Mouse (Mus musculus) left cerebral cortex, postnatal 25 days (tissue): Measurements from ENCODE around the gene Bend5. TPM values are rescaled to one million over a fixed set of nuclear protein-coding genes. Genes with fewer than 3 reads are reported as not detected.

ENCODE experiments used
- DNase-seq, 2 experiments: peaks; one replicate each; pipeline ENCODE4 v3.0.0; 2022; ENCODE audit warnings: low spot score in 2 of 2, mixed read lengths in 1 of 2
- intact Hi-C: fragments of 180-260 bp; cut with DNase I; formaldehyde crosslinking; loops from one replicate; pipeline ENCODE4 v1.15.1; 2025
- total RNA-seq, 2 experiments: library from RNA; stranded (reverse); gene quantifications; 2 replicates each; pipeline ENCODE4 v1.2.3; 2021

Bend5 gene
- 10 to 100 TPM; 17.3 to 18.3 TPM for total RNA-seq

- DNase-seq = peak; percentile 73 to 78
- intact Hi-C loops = loop anchor here (5.0 kb wide), 1 partner anchor 88 kb away; no protein-coding TSS in a partner anchor
Measured at GRCm38 (mm10) chr4:111414818-111415488, at the start of gene Bend5. Bend5 (plus strand) TSS chr4:111415006.

- DNase-seq = no peak
- intact Hi-C loops = no loop called here
Measured at GRCm38 (mm10) chr4:111367771-111368170, 47.0 kb upstream of the Bend5 start.

GRCm38 (mm10) chr4:111377159-111377558 is 37.6 kb upstream of the Bend5 start:
- DNase-seq = no peak
- intact Hi-C loops = no loop called here

GRCm38 (mm10) chr4:111378071-111378470 is 36.7 kb upstream of the Bend5 start:
- DNase-seq = no peak
- intact Hi-C loops = no loop called here

- intact Hi-C loops = no loop called here
- DNase-seq = no peak
Measured at GRCm38 (mm10) chr4:111383101-111383500, 31.7 kb upstream of the Bend5 start.

GRCm38 (mm10) chr4:111390736-111391135 is 24.1 kb upstream of the Bend5 start:
- no peak for DNase-seq
- intact Hi-C loops = no loop called here

GRCm38 (mm10) chr4:111399784-111400183 is 15.0 kb upstream of the Bend5 start:
- intact Hi-C loops = no loop called here
- no peak for DNase-seq

- no peak for DNase-seq
- intact Hi-C loops = no loop called here
Measured at GRCm38 (mm10) chr4:111400676-111401075, 14.1 kb upstream of the Bend5 start.

GRCm38 (mm10) chr4:111403243-111403642 is 11.6 kb upstream of the Bend5 start:
- DNase-seq = peak in 1 of 2 experiments; percentile 52
- intact Hi-C loops = no loop called here

GRCm38 (mm10) chr4:111410731-111411130 is 4.1 kb upstream of the Bend5 start:
- DNase-seq = no peak
- intact Hi-C loops = no loop called here

GRCm38 (mm10) chr4:111414399-111414798 is 407 bp upstream of the Bend5 start:
- no peak for DNase-seq
- intact Hi-C loops = no loop called here

- intact Hi-C loops = loop anchor here (5.0 kb wide), 1 partner anchor 89 kb away; no protein-coding TSS in a partner anchor
- no peak for DNase-seq
Measured at GRCm38 (mm10) chr4:111416126-111416525, 1.3 kb downstream of the Bend5 start.

- DNase-seq = no peak
- intact Hi-C loops = loop anchor here (5.0 kb wide), 1 partner anchor 89 kb away; no protein-coding TSS in a partner anchor
Measured at GRCm38 (mm10) chr4:111416551-111416950, 1.7 kb downstream of the Bend5 start.

GRCm38 (mm10) chr4:111417716-111418115 is 2.9 kb downstream of the Bend5 start:
- intact Hi-C loops = loop anchor here (5.0 kb wide), 1 partner anchor 90 kb away; no protein-coding TSS in a partner anchor

GRCm38 (mm10) chr4:111419476-111419875 is 4.7 kb downstream of the Bend5 start:
- intact Hi-C loops = loop anchor here (5.0 kb wide), 1 partner anchor 92 kb away; no protein-coding TSS in a partner anchor
- no peak for DNase-seq

More at GRCm38 (mm10) chr4:111417716-111418115, 2.9 kb downstream of the Bend5 start:
- DNase-seq = no peak

GRCm38 (mm10) chr4:111420031-111420430 is 5.2 kb downstream of the Bend5 start:
- intact Hi-C loops = no loop called here
- no peak for DNase-seq

GRCm38 (mm10) chr4:111420955-111421354 is 6.1 kb downstream of the Bend5 start:
- intact Hi-C loops = no loop called here
- no peak for DNase-seq

GRCm38 (mm10) chr4:111421785-111422184 is 7.0 kb downstream of the Bend5 start:
- intact Hi-C loops = no loop called here
- peak in 1 of 2 experiments; percentile 52 for DNase-seq

- DNase-seq = no peak
- intact Hi-C loops = no loop called here
Measured at GRCm38 (mm10) chr4:111424371-111424950, 9.7 kb downstream of the Bend5 start.

GRCm38 (mm10) chr4:111425170-111425569 is 10.4 kb downstream of the Bend5 start:
- intact Hi-C loops = no loop called here
- DNase-seq = no peak

- no peak for DNase-seq
- intact Hi-C loops = no loop called here
Measured at GRCm38 (mm10) chr4:111431186-111431585, 16.4 kb downstream of the Bend5 start.
